Mouse (Mus musculus) layer of hippocampus, adult 11-12 months (tissue): ENCODE measurements at regions not wholly inside any gene's neighbourhood (a gene's known extent, or its start where the extent isn't known, plus 50 kb on each side); places are given as distances from the start of the nearest gene placed in this dataset.

Experiments
- DNase-seq: peaks from one replicate; pipeline ENCODE4 v3.0.0; 2022; ENCODE audit warnings: low spot score

DNA sequence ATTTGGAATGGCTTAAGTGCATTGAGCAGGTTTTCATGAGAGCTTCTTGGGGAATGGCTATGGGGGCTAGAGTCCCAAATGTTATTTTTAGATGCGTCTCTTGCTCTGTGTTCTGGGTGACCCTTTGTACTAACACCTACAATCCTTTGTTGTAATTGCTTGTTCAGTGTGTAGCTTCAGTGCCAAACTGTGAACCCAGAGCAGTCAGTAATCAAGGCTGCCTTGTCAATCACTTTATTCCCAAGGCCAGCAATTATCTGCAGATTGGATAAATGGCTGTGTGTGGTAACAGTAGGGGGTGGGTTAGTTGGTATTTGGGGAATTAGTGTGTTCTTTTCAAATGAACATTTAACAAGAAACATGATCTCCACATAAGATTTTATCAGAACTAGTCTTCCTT, 390.4 kb downstream of the Poteg start:
- DNase-seq = no peak

DNA sequence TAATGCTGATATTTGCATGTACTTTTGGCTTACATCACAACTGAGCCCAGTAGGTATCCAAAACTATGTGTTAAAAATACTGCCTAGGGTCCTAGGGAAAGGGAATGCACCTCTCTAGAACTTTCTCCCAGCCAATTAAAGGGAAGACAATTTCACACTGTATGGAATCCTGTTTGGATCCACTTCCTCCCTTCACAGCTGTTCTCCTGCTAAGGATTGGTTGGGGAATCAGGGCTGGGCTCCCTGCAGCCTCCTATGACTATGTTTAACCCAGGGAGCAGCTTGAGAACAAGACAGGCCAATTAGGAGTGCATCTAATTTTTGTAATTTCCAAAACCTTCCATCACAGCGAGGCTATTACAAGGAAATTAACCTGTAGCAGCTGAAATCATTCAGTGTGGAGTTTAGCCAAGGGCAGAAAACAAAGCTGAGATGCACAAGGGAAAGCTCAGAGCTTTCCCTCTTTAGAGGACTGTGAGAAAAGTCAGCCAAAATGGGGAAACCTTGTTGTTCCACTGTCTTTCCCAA, 419.1 kb downstream of the Poteg start:
- DNase-seq = no peak

DNA sequence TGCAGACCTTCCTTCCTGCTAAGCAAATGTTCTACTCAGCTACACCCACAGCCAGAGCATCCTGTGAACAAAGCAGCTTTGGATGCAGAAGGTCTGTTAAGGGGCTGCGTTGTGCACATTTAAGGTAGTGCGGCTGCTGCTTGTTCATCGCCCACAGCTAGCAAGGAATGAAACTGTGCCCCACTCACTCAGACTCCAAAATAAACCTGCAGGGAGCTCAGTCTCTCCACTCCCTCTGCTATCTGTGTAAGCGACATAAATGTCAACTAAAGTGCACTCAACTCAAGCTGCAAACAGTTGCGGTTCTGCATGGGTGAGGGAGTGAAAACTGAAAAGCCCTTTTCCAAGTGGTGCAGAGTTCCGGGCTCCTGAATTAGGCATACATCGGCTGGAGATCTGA, 421.1 kb downstream of the Poteg start:
- peak; percentile 52 for DNase-seq

DNA sequence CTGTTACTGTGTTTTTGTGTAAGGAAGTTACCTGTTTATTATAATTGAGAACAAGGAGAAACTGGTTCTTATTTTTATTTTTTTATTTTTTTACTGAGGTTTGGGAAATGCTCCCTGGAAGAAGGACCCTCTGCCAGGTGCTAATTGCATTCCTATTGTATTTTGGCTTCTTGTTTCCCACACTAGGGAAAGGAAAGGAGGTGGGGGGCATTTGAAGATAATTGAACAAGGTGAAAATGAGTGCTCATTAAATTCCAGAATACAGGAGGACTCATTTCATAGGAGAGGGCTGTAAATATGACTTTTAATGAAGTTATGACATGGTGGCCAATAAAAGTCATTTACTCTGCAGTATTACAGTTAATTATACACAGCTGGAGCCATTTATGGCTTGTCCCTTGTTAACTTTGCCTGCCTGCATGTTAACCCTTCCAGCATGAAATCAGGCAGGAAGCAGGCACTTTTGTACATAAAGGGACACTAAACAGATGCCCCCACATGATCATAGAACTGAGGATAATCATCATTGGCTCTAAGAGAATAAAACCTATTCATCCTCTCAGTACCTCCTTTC, 430.3 kb downstream of the Poteg start:
- DNase-seq = no peak

DNA sequence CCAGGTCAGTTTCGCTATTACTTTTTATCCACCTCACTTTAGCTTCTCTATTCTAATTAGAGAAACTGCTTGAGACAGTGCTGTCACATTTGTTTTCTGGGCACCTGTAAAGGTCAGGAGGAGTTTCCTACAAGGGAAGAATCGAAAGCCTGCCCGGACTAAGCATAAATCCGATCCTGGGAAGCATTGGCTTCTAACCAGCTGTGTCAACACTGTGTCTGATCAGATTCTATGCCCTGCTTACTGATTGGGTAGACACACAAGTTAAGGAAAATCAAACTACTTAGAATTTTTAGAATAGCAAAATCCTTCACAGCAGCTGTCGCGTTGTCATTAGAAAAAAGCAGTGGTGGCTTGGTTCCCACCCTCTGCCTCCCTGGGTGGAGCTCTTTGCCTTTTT, 441.8 kb downstream of the Poteg start:
- DNase-seq = no peak

DNA sequence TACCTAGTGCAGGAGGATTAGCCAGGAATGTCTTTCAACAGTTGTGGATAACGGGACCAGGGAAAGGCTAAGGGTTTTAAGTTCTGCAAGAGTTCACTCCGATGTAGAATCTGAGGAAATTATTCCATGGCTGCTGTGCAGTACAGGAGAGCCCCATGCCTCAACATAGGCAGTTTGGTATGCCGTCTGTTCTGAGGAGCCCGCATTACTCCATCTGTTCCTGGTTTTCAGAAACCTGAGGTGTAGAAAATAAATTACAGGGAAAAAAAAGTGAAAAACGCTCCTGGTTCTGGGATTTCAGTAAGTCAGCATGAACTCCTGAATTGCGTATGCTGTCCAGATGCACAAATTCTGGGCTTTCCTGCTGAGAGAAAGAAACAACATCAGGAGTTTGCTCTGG, 446.9 kb downstream of the Poteg start:
- peak; percentile 20 for DNase-seq

DNA sequence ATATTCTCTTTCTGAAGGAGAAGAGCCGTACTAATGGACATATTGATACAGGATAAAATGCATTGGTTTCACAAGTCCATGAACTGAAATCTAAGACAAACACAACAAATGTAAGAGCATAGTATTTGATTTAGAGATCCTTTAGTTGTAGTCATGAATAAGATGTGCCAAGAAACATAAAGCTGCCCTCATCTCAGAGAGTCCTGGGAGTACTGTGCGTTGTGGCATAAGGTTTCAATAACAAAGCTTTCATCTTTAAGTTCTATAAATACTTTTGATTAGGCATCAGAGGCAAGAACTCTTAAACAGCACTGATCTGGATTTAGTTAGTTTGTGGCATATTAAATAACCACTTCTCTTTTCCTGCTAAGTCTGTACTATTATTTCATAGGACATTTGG, 452.6 kb downstream of the Poteg start:
- DNase-seq = no peak

DNA sequence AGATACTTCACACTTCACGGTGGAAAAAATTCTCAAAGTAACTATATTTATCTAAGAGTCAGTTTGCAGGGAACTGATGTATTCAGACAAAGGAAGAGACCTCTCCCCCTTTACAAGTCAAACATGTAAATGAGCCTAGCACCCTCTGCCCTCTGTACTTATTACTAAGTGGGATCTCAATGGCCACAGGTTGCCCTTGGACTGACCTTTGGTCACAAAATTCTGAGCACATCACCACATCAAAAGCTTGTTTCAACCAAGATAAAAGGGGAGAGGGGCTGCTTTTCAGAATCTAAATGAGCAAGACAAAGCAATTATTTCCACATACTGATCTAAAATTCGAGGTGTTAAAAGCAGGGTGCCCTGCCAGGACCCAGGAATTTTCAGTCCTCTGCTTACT, 456.3 kb downstream of the Poteg start:
- DNase-seq = no peak

DNA sequence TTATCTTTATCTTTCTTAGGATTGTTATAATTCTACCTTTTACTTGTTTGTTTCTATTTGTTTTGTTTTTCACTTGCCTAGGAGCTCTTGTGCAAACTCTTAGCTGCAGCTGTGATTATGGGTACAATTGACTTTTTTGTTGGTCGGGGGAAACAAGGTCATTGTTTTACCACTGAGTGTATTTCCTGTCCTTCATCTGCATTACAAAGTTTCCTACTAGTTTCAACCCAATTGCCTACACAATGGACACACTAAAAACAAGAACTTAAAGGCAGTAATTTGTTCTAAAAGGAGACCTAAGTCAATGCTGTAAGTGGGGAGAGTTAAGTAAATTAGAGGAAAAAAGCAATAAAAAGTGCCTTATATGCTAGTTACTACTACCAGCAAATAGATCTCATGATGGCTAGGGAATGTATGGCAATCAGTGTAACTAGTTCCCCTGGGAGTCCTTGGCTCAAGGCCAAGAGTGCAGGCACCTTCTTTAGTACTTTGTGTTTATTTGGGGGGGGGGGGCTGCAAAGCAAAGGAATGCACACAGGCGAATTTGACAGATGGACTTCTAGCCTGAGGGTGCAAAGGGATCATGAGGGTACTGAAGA, 462.0 kb downstream of the Poteg start:
- no peak for DNase-seq

DNA sequence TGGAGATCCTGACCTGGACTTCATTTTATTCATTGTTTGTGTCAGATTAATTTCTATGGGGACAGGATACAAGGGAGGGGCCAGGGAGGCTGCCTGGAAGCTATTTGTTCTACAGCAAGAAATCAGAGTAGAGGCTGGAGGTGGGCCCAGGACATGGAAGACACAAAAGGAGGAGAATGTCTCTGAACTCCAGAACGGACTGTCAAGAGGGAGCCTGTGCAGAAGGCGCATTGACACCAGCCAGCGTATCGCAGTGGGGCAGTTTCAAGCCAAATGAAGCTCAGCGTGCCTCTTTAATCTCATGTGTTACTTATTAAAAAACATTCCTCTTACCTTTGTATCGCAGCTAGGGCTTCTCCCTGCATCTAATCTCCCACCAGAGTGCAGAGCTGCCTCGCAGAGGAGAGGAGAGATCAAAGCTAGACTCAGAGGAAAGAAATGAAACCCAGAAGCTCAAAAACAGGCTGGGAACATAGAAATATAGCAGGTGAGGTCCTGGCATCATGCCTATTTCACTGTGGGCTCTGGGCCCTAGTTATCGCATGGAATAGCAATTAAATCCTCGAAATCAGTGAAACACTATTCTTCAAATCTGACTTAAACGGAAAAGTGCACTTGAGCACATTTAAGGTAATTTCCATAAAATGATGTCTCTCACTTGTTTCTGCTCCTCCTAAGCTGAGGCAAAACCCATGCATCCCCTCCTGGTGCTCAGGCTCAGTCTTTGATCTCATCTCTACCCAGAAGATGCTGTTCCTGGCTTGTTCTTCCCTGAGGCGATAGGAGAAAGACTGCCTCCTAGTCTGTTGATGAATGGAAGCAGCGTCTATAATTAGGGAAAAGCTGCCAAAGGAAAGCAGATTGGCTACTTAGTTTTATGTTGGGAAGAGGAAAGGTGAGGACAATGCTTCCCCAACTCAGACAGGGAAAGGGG, 491.4 kb downstream of the Poteg start:
- DNase-seq = no peak

DNA sequence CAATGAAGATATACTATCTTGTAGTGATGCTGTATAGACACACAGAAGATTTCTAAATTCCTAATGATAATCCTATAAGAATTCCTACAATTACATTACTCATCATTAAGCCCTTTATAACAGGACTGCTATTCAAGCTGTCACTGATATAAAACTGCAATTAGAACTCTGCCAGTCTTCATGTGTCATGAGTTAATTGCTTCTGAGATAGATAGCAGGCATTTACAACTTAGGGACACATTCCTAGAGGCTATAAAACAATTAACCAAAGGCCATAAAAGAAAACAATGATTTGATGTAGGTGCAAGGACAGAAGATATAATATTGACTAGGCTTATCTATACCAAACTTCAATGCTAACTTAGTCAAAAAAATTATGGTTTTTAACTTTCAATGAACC, 507.5 kb downstream of the Poteg start:
- no peak for DNase-seq

DNA sequence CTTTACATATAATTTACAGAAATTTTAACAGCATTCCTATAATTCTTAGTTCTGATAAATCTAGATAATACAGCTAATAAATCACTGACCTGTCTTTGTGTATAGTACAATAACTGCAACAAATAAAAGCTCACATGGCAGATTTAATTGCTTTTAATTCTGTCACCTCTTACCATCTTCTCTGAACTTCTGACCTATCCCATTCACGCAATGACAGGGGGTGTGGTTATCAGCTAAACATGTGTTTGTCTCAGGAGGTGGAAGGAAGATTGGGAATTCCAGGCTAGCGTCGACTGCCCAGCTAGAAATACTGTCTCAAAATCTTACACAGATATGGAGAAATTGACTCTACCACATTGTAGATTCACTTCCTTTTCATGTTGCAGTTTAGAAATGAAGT, 533.5 kb downstream of the Poteg start:
- no peak for DNase-seq

DNA sequence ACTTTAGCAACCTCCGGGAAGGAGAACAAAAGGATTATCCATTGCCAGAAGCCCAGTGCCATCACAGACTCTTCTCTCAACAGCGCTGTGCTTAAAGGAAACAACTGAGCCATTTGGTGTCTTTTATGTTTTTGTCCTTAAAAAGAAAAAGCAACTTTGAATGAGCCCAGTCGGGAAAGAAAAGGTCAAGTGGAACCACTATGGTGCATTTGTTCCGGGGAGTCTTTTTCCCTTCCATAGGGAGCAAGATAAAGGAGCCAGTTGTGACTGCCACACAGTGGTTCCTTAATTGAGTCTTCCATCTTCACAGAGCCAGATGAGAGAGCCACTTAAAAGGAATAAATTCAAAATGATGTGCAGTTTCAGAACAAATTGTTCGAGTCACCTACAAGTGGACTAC, 534.3 kb downstream of the Poteg start:
- DNase-seq = no peak

DNA sequence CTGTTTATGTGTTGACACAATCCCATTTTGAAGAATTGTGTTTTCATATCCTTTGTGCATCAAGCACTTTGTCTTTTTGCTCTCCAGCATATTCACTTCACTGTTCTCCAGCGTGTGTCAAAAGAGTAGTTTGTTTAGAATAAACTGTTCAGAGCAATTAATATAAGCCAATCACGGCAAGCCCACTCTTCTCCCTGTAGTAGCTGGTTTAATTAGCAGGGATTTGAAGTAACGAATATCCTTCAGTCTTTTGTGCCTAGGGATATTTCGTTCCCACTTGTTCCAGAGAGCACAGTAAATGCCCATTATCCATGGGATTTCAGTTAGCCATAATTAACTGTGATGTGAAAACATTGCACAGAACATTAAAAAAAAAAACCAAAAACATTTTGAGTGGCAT, 565.4 kb downstream of the Poteg start:
- no peak for DNase-seq
